In genomic region chr3:31934704-31935103, GRCm38 (mm10) we compare ENCODE assay signal across 19 mouse cellular contexts. TPM values are rescaled to one million over a fixed set of nuclear protein-coding genes. Genes with fewer than 3 reads are reported as not detected.
"Had no signal": no experiment of that assay in that cellular context is flagged by ENCODE, and none has a peak within 500 bp of the region (broad histone marks: within the 10 kb centered on the region; RNA-seq: fewer than 3 reads in every experiment).

No protein-coding gene starts in this region.

- H3K4me2 ChIP-seq: liver, embryonic 11.5 days; liver, embryonic 13.5 days; liver, embryonic 15.5 days; lung, embryonic 15.5 days; midbrain, embryonic 12.5 days; stomach, embryonic 15.5 days had no signal

- H3K9ac ChIP-seq: liver, embryonic 13.5 days; liver, embryonic 15.5 days; liver, postnatal 0 days; lung, embryonic 15.5 days; midbrain, embryonic 12.5 days; stomach, embryonic 15.5 days had no signal

- H3K9me3 ChIP-seq: liver, embryonic 13.5 days; liver, embryonic 15.5 days; lung, embryonic 15.5 days; megakaryocyte, embryonic 14.5 days; midbrain, embryonic 12.5 days; stomach, embryonic 15.5 days had no signal

- H3K4me1 ChIP-seq: liver, embryonic 13.5 days; liver, embryonic 15.5 days; lung, embryonic 15.5 days; megakaryocyte, embryonic 14.5 days; midbrain, embryonic 12.5 days; stomach, embryonic 15.5 days had no signal

- DNase-seq: liver, embryonic 13.5 days; liver, postnatal 0 days; lung, adult 2 months; lung, postnatal 14 days; lung, postnatal 36 days; right cerebral cortex, postnatal 14 days; thymus, adult 2 months; thymus, postnatal 25 days; thymus, postnatal 4 days had no signal

- H3K4me3 ChIP-seq: liver, embryonic 13.5 days; liver, embryonic 15.5 days; lung, embryonic 15.5 days; megakaryocyte, embryonic 14.5 days; midbrain, embryonic 12.5 days; stomach, embryonic 15.5 days had no signal

- H3K27ac ChIP-seq: liver, embryonic 13.5 days; liver, embryonic 15.5 days; lung, embryonic 15.5 days; macrophage; midbrain, embryonic 12.5 days; stomach, embryonic 15.5 days; stomach, postnatal 0 days had no signal

- H3K36me3 ChIP-seq: liver, embryonic 13.5 days; liver, embryonic 15.5 days; lung, embryonic 15.5 days; midbrain, embryonic 12.5 days; stomach, embryonic 15.5 days had no signal

- H3K27me3 ChIP-seq: liver, embryonic 13.5 days; liver, embryonic 15.5 days; lung, embryonic 15.5 days; megakaryocyte, embryonic 14.5 days; midbrain, embryonic 12.5 days; stomach, embryonic 15.5 days had no signal

- ATAC-seq: liver, postnatal 0 days; lung, postnatal 0 days had no signal

RNA-seq across cellular contexts. Expression of gene Kcnmb2, which starts 32.4 kb away (rescaled TPM):
- polyA plus RNA-seq: macrophage; spleen, adult 2 months had no signal
